Mouse (Mus musculus) forebrain, postnatal 0 days (tissue): ENCODE measurements at regions not wholly inside any gene's neighbourhood (a gene's known extent, or its start where the extent isn't known, plus 50 kb on each side); places are given as distances from the start of the nearest gene placed in this dataset.

Experiments used
- ATAC-seq: fragments of 200-750 bp; cut with Nextera tagmentation; 2 replicates; pipeline ENCODE4 v1.8.0; 2017; ENCODE audit warnings: mild to moderate bottlenecking, moderate library complexity
- DNase-seq: peaks from one replicate; pipeline ENCODE4 v3.0.0-alpha.2; 2015
- H3K27ac ChIP-seq: fragments of 300-500 bp; sonication (generic); 2 replicates; pipeline ENCODE4 v1.5.1; 2014; ENCODE audit warnings: low read depth, mild to moderate bottlenecking, antibody characterized with exemption, low read length, moderate library complexity, mixed read lengths
- H3K27me3 ChIP-seq: fragments of 300-500 bp; sonication (generic); 2 replicates; pipeline ENCODE4 v1.6.1; 2014; ENCODE audit warnings: mild to moderate bottlenecking, low read length, mixed read lengths; ENCODE audit not compliant: insufficient read depth
- H3K36me3 ChIP-seq: fragments of 300-500 bp; sonication (generic); 2 replicates; pipeline ENCODE4 v1.6.1; 2014; ENCODE audit warnings: mild to moderate bottlenecking, moderate library complexity; ENCODE audit not compliant: insufficient read depth
- H3K4me1 ChIP-seq: fragments of 300-500 bp; sonication (generic); 2 replicates; pipeline ENCODE4 v1.6.1; 2014; ENCODE audit warnings: antibody characterized with exemption; ENCODE audit not compliant: insufficient read depth
- H3K4me2 ChIP-seq: fragments of 300-500 bp; sonication (generic); 2 replicates; pipeline ENCODE4 v1.6.1; 2014; ENCODE audit warnings: low read depth, mild to moderate bottlenecking, moderate library complexity
- H3K4me3 ChIP-seq: fragments of 300-500 bp; sonication (generic); 2 replicates; pipeline ENCODE4 v1.5.1; 2014; ENCODE audit warnings: low read depth, low read length, mixed read lengths
- H3K9ac ChIP-seq: fragments of 300-500 bp; sonication (generic); 2 replicates; pipeline ENCODE4 v1.6.1; 2014; ENCODE audit warnings: mild to moderate bottlenecking
- H3K9me3 ChIP-seq: fragments of 300-500 bp; sonication (generic); 2 replicates; pipeline ENCODE4 v1.6.1; 2016; ENCODE audit warnings: low read length
- CTCF ChIP-seq: sonication (generic); IDR thresholded peaks from 2 replicates; pipeline ENCODE4 v1.5.1; 2016; ENCODE audit warnings: antibody characterized with exemption, control low read depth, low read depth
- WGBS: fragments of 180-500 bp; shearing (Covaris S2); extraction: QIAGEN DNeasy Blood & Tissue Kit; methylation state at CpG from one replicate; pipeline ENCODE4 v1.1.7; 2014; 5-methylcytosine and 5-hydroxymethylcytosine counted together

GRCm38 (mm10) chr13:63696399-63696798 lies 118.6 kb upstream of the Ercc6l2 start:
- no peaks in the 10 kb centered on the region for H3K9me3 ChIP-seq
- no peak overlapping the region for H3K4me2 ChIP-seq
- WGBS: 67% methylated on average over 3 of the region's 3 CpGs
- H3K27me3 ChIP-seq: no peaks in the 10 kb centered on the region
- DNase-seq (no peak), ATAC-seq (no peak)
- no peak overlapping the region for H3K4me3 ChIP-seq
- no peaks in the 10 kb centered on the region for H3K4me1 ChIP-seq
- peak; percentile 42 for TF ChIP-seq CTCF
- H3K27ac ChIP-seq: no peak overlapping the region
- no peaks in the 10 kb centered on the region for H3K36me3 ChIP-seq
- H3K9ac ChIP-seq: no peak overlapping the region

GRCm38 (mm10) chr13:63699624-63700023 lies 115.4 kb upstream of the Ercc6l2 start:
- H3K27me3 ChIP-seq: no peaks in the 10 kb centered on the region
- ATAC-seq (no peak), DNase-seq (no peak)
- no peaks in the 10 kb centered on the region for H3K36me3 ChIP-seq
- no peaks in the 10 kb centered on the region for H3K9me3 ChIP-seq
- no peak for TF ChIP-seq CTCF
- H3K9ac ChIP-seq: no peak overlapping the region
- H3K4me1 ChIP-seq: no peaks in the 10 kb centered on the region
- H3K27ac ChIP-seq: no peak overlapping the region
- WGBS: 83% methylated on average over 2 of the region's 2 CpGs
- H3K4me2 ChIP-seq: no peak overlapping the region
- no peak overlapping the region for H3K4me3 ChIP-seq

- DNase-seq (no peak), ATAC-seq (no peak)
- H3K9me3 ChIP-seq: no peaks in the 10 kb centered on the region
- TF ChIP-seq CTCF: no peak
- H3K4me1 ChIP-seq: no peaks in the 10 kb centered on the region
- H3K9ac ChIP-seq: no peak overlapping the region
- 82% methylated on average over 3 of the region's 3 CpGs for WGBS
- H3K27me3 ChIP-seq: no peaks in the 10 kb centered on the region
- no peak overlapping the region for H3K27ac ChIP-seq
- no peak overlapping the region for H3K4me3 ChIP-seq
- H3K36me3 ChIP-seq: no peaks in the 10 kb centered on the region
- H3K4me2 ChIP-seq: no peak overlapping the region
These were observed 114.3 kb upstream of the Ercc6l2 start for GRCm38 (mm10) chr13:63700747-63701146.

GRCm38 (mm10) chr13:63701199-63702175 lies 113.6 kb upstream of the Ercc6l2 start:
- no peak for TF ChIP-seq CTCF
- Histone ChIP-seq H3K27ac (no peak overlapping the region), H3K4me1 (no peaks in the 10 kb centered on the region), H3K4me2 (no peak overlapping the region), H3K4me3 (no peak overlapping the region), H3K9me3 (no peaks in the 10 kb centered on the region), H3K36me3 (no peaks in the 10 kb centered on the region), H3K27me3 (no peaks in the 10 kb centered on the region), H3K9ac (no peak overlapping the region)
- no peak for DNase-seq
- peak; percentile 25; the same call in 1 of the 2 replicates for ATAC-seq
- WGBS: 38% methylated on average over 9 of the region's 9 CpGs

GRCm38 (mm10) chr13:63708567-63708966 lies 106.5 kb upstream of the Ercc6l2 start:
- DNase-seq (no peak), ATAC-seq (no peak)
- Histone ChIP-seq H3K27me3 (no peaks in the 10 kb centered on the region), H3K4me2 (no peak overlapping the region), H3K4me3 (no peak overlapping the region), H3K9ac (no peak overlapping the region), H3K4me1 (no peaks in the 10 kb centered on the region), H3K27ac (no peak overlapping the region), H3K9me3 (no peaks in the 10 kb centered on the region), H3K36me3 (no peaks in the 10 kb centered on the region)
- TF ChIP-seq CTCF: no peak
- WGBS: 90% methylated on average over 2 of the region's 2 CpGs

GRCm38 (mm10) chr13:63713137-63713536 lies 101.9 kb upstream of the Ercc6l2 start:
- no peaks in the 10 kb centered on the region for H3K36me3 ChIP-seq
- H3K9me3 ChIP-seq: no peaks in the 10 kb centered on the region
- no peaks in the 10 kb centered on the region for H3K27me3 ChIP-seq
- H3K4me3 ChIP-seq: no peak overlapping the region
- no peak overlapping the region for H3K9ac ChIP-seq
- H3K4me1 ChIP-seq: no peaks in the 10 kb centered on the region
- 91% methylated on average over 3 of the region's 3 CpGs for WGBS
- TF ChIP-seq CTCF: peak; percentile 27; the same call in 1 of the 2 replicates
- DNase-seq (no peak), ATAC-seq (no peak)
- H3K27ac ChIP-seq: no peak overlapping the region
- H3K4me2 ChIP-seq: no peak overlapping the region

GRCm38 (mm10) chr13:63716498-63716897 lies 98.5 kb upstream of the Ercc6l2 start:
- Histone ChIP-seq H3K4me1 (no peaks in the 10 kb centered on the region), H3K9ac (no peak overlapping the region), H3K4me2 (no peak overlapping the region), H3K36me3 (no peaks in the 10 kb centered on the region), H3K9me3 (no peaks in the 10 kb centered on the region), H3K27ac (no peak overlapping the region), H3K4me3 (no peak overlapping the region), H3K27me3 (no peaks in the 10 kb centered on the region)
- WGBS: 87% methylated on average over 1 of the region's 1 CpGs
- no peak for TF ChIP-seq CTCF
- DNase-seq (no peak), ATAC-seq (no peak)
